Mouse (Mus musculus): Measurements from ENCODE around the gene Jph4. TPM values are rescaled to one million over a fixed set of nuclear protein-coding genes. Genes with fewer than 3 reads are reported as not detected.

The Jph4 gene
- polyA plus RNA-seq, 1 experiment from 2014 or later = 0.18 TPM

GRCm38 (mm10) chr14:55101592-55101991 lies 15.1 kb downstream of the Jph4 start:
- Histone ChIP-seq H3K27me3 (ENCODE audit: insufficient read depth, poor library complexity, severe bottlenecking) (peaks cover 22% of the 10 kb centered on the region), H3K4me3 (no peak overlapping the region), H3K27ac (no peak overlapping the region), H3K4me1 (peaks cover 33% of the 10 kb centered on the region), H3K9me3 (no peaks in the 10 kb centered on the region), H3K36me3 (peaks cover 33% of the 10 kb centered on the region)
- no peak for DNase-seq (ENCODE audit: low spot score)
- WGBS = 47% methylated on average over 4 of the region's 4 CpGs

- H3K9me3 ChIP-seq = no peaks in the 10 kb centered on the region
- no peak overlapping the region for H3K27ac ChIP-seq
- 53% methylated on average over 4 of the region's 4 CpGs for WGBS
- peaks cover 7% of the 10 kb centered on the region for H3K27me3 ChIP-seq (ENCODE audit: insufficient read depth, poor library complexity, severe bottlenecking)
- peaks cover 33% of the 10 kb centered on the region for H3K4me1 ChIP-seq
- H3K36me3 ChIP-seq = peaks cover 28% of the 10 kb centered on the region
- no peak for DNase-seq (ENCODE audit: low spot score)
- no peak overlapping the region for H3K4me3 ChIP-seq
Measured at GRCm38 (mm10) chr14:55098067-55098466, 18.7 kb downstream of the Jph4 start.

- peaks cover 3% of the 10 kb centered on the region; the same call in 1 of the 2 replicates for H3K27me3 ChIP-seq (ENCODE audit: insufficient read depth, poor library complexity, severe bottlenecking)
- H3K27ac ChIP-seq = peak overlapping the region; percentile 36; the same call in 1 of the 2 replicates
- 65% methylated on average over 10 of the region's 10 CpGs for WGBS
Measured at GRCm38 (mm10) chr14:55097646-55098045, 19.1 kb downstream of the Jph4 start.

GRCm38 (mm10) chr14:55096573-55097087 lies 20.1 kb downstream of the Jph4 start:
- no peak for DNase-seq (ENCODE audit: low spot score)
- Histone ChIP-seq H3K4me1 (peaks cover 38% of the 10 kb centered on the region), H3K27me3 (ENCODE audit: insufficient read depth, poor library complexity, severe bottlenecking) (no peaks in the 10 kb centered on the region; the same call in 1 of the 2 replicates), H3K36me3 (peaks cover 20% of the 10 kb centered on the region), H3K9me3 (no peaks in the 10 kb centered on the region), H3K4me3 (no peak overlapping the region), H3K27ac (0 out of 2 replicates have a peak overlapping the region, but pooled peaks have one; percentile 49)
- 52% methylated on average over 9 of the region's 9 CpGs for WGBS

More at GRCm38 (mm10) chr14:55097646-55098045, 19.1 kb downstream of the Jph4 start:
- H3K4me3 ChIP-seq = no peak overlapping the region
- peaks cover 25% of the 10 kb centered on the region for H3K36me3 ChIP-seq
- no peak for DNase-seq (ENCODE audit: low spot score)
- H3K9me3 ChIP-seq = no peaks in the 10 kb centered on the region
- peaks cover 33% of the 10 kb centered on the region for H3K4me1 ChIP-seq

GRCm38 (mm10) chr14:55095671-55096070 lies 21.1 kb downstream of the Jph4 start:
- DNase-seq (ENCODE audit: low spot score) = no peak
- H3K27ac ChIP-seq = peak overlapping the region; percentile 94
- WGBS = 59% methylated on average over 12 of the region's 12 CpGs

GRCm38 (mm10) chr14:55095263-55095662 lies 21.5 kb downstream of the Jph4 start:
- Histone ChIP-seq H3K4me1 (peaks cover 43% of the 10 kb centered on the region), H3K27ac (peak overlapping the region; percentile 94)

More at GRCm38 (mm10) chr14:55095671-55096070, 21.1 kb downstream of the Jph4 start:
- no peaks in the 10 kb centered on the region; the same call in 1 of the 2 replicates for H3K27me3 ChIP-seq (ENCODE audit: insufficient read depth, poor library complexity, severe bottlenecking)
- peaks cover 42% of the 10 kb centered on the region for H3K4me1 ChIP-seq
- no peaks in the 10 kb centered on the region for H3K9me3 ChIP-seq
- H3K36me3 ChIP-seq = peaks cover 20% of the 10 kb centered on the region
- peak overlapping the region; percentile 73 for H3K4me3 ChIP-seq

GRCm38 (mm10) chr14:55094704-55095231 lies 22.0 kb downstream of the Jph4 start, which contains the start of gene Thtpa:
Thtpa (plus strand) TSS chr14:55094784.
- under 1% methylated on average over 30 of the region's 30 CpGs for WGBS
- H3K27me3 ChIP-seq (ENCODE audit: insufficient read depth, poor library complexity, severe bottlenecking) = no peaks in the 10 kb centered on the region; the same call in 1 of the 2 replicates
- DNase-seq (ENCODE audit: low spot score) = peak; percentile 93
- H3K4me3 ChIP-seq = peak within 1 kb of the TSS; percentile 73
- H3K9me3 ChIP-seq = no peaks in the 10 kb centered on the region
- H3K27ac ChIP-seq = peak within 1 kb of the TSS; percentile 94
- H3K4me1 ChIP-seq = peaks cover 44% of the 10 kb centered on the region
- H3K36me3 ChIP-seq = peaks cover 20% of the 10 kb centered on the region

More at GRCm38 (mm10) chr14:55095263-55095662, 21.5 kb downstream of the Jph4 start:
- DNase-seq (ENCODE audit: low spot score) = no peak
- Histone ChIP-seq H3K4me3 (peak overlapping the region; percentile 73), H3K9me3 (no peaks in the 10 kb centered on the region), H3K36me3 (peaks cover 20% of the 10 kb centered on the region), H3K27me3 (ENCODE audit: insufficient read depth, poor library complexity, severe bottlenecking) (no peaks in the 10 kb centered on the region; the same call in 1 of the 2 replicates)
- 64% methylated on average over 9 of the region's 9 CpGs for WGBS

GRCm38 (mm10) chr14:55093927-55094326 lies 22.8 kb downstream of the Jph4 start:
- DNase-seq (ENCODE audit: low spot score) = no peak
- 35% methylated on average over 6 of the region's 6 CpGs for WGBS
- Histone ChIP-seq H3K4me1 (peaks cover 52% of the 10 kb centered on the region), H3K27ac (no peak overlapping the region), H3K4me3 (0 out of 2 replicates have a peak overlapping the region, but pooled peaks have one; percentile 73), H3K36me3 (peaks cover 18% of the 10 kb centered on the region), H3K27me3 (ENCODE audit: insufficient read depth, poor library complexity, severe bottlenecking) (no peaks in the 10 kb centered on the region; the same call in 1 of the 2 replicates), H3K9me3 (no peaks in the 10 kb centered on the region)

GRCm38 (mm10) chr14:55092011-55092577 lies 24.6 kb downstream of the Jph4 start, which contains the start of gene Zfhx2:
Zfhx2 (minus strand) TSS chr14:55092324.
- H3K36me3 ChIP-seq = peaks cover 1% of the 10 kb centered on the region; the same call in 1 of the 2 replicates

GRCm38 (mm10) chr14:55091209-55091865 lies 25.4 kb downstream of the Jph4 start:
- Histone ChIP-seq H3K4me1 (peaks cover 55% of the 10 kb centered on the region), H3K36me3 (no peaks in the 10 kb centered on the region), H3K27ac (peak overlapping the region; percentile 87), H3K9me3 (no peaks in the 10 kb centered on the region), H3K27me3 (ENCODE audit: insufficient read depth, poor library complexity, severe bottlenecking) (no peaks in the 10 kb centered on the region; the same call in 1 of the 2 replicates), H3K4me3 (peak overlapping the region; percentile 74)
- WGBS = 5% methylated on average over 34 of the region's 34 CpGs
- no peak for DNase-seq (ENCODE audit: low spot score)

More at GRCm38 (mm10) chr14:55092011-55092577, 24.6 kb downstream of the Jph4 start, which contains the start of gene Zfhx2:
- Histone ChIP-seq H3K27me3 (ENCODE audit: insufficient read depth, poor library complexity, severe bottlenecking) (no peaks in the 10 kb centered on the region; the same call in 1 of the 2 replicates), H3K27ac (peak within 1 kb of the TSS; percentile 87), H3K9me3 (no peaks in the 10 kb centered on the region), H3K4me3 (peak within 1 kb of the TSS; percentile 74), H3K4me1 (peaks cover 62% of the 10 kb centered on the region)
- WGBS = under 1% methylated on average over 34 of the region's 34 CpGs
- DNase-seq (ENCODE audit: low spot score) = peak; percentile 97

GRCm38 (mm10) chr14:55089199-55089947 lies 27.4 kb downstream of the Jph4 start:
- Histone ChIP-seq H3K36me3 (no peaks in the 10 kb centered on the region), H3K4me3 (no peak overlapping the region), H3K4me1 (peaks cover 53% of the 10 kb centered on the region), H3K27me3 (ENCODE audit: insufficient read depth, poor library complexity, severe bottlenecking) (no peaks in the 10 kb centered on the region; the same call in 1 of the 2 replicates), H3K27ac (peak overlapping the region; percentile 59; the same call in 1 of the 2 replicates), H3K9me3 (no peaks in the 10 kb centered on the region)
- 43% methylated on average over 13 of the region's 13 CpGs for WGBS
- no peak for DNase-seq (ENCODE audit: low spot score)

GRCm38 (mm10) chr14:55086009-55086514 lies 30.7 kb downstream of the Jph4 start:
- DNase-seq (ENCODE audit: low spot score) = no peak
- Histone ChIP-seq H3K27ac (no peak overlapping the region), H3K27me3 (ENCODE audit: insufficient read depth, poor library complexity, severe bottlenecking) (no peaks in the 10 kb centered on the region), H3K36me3 (no peaks in the 10 kb centered on the region), H3K9me3 (no peaks in the 10 kb centered on the region), H3K4me1 (peaks cover 42% of the 10 kb centered on the region), H3K4me3 (no peak overlapping the region)
- 85% methylated on average over 6 of the region's 6 CpGs for WGBS
